Mouse (Mus musculus): Measurements from ENCODE around the gene Inhbc. TPM values are rescaled to one million over a fixed set of nuclear protein-coding genes. Genes with fewer than 3 reads are reported as not detected.

Gene Inhbc
- not detected for total RNA-seq (2021)
- long read RNA-seq, experiment 1, result 0 reads
- long read RNA-seq, experiment 2, result 0 reads

GRCm38 (mm10) chr10:127369834-127370820 lies at the start of gene Inhbc:
TSS of gene Inhbc (minus strand) at chr10:127370431.
- DNase-seq (ENCODE audit: low spot score in 2 of 2), result no peak

GRCm38 (mm10) chr10:127414141-127414540 lies 43.9 kb upstream of the Inhbc start:
- DNase-seq (ENCODE audit: low spot score in 2 of 2), result no peak

GRCm38 (mm10) chr10:127413585-127413984 lies 43.4 kb upstream of the Inhbc start:
- no peak for DNase-seq (ENCODE audit: low spot score in 2 of 2)

GRCm38 (mm10) chr10:127412776-127413175 lies 42.5 kb upstream of the Inhbc start:
- no peak for DNase-seq (ENCODE audit: low spot score in 2 of 2)

GRCm38 (mm10) chr10:127412101-127412500 lies 41.9 kb upstream of the Inhbc start:
- DNase-seq (ENCODE audit: low spot score in 2 of 2), result no peak

GRCm38 (mm10) chr10:127407391-127407790 lies 37.2 kb upstream of the Inhbc start:
- no peak for DNase-seq (ENCODE audit: low spot score in 2 of 2)

GRCm38 (mm10) chr10:127404701-127405100 lies 34.5 kb upstream of the Inhbc start:
- no peak for DNase-seq (ENCODE audit: low spot score in 2 of 2)

GRCm38 (mm10) chr10:127391774-127392173 lies 21.5 kb upstream of the Inhbc start:
- DNase-seq (ENCODE audit: low spot score in 2 of 2), result no peak

- DNase-seq (ENCODE audit: low spot score in 2 of 2), result no peak
These were observed 11.5 kb upstream of the Inhbc start for GRCm38 (mm10) chr10:127381743-127382134.

- DNase-seq (ENCODE audit: low spot score in 2 of 2), result peak; percentile 30 to 42
These were observed 10.8 kb upstream of the Inhbc start for GRCm38 (mm10) chr10:127380767-127381742.

GRCm38 (mm10) chr10:127380251-127380691 lies 10.0 kb upstream of the Inhbc start, which contains the start of gene R3hdm2:
TSS of gene R3hdm2 (plus strand) at chr10:127380327.
- peak; percentile 85 to 93 for DNase-seq (ENCODE audit: low spot score in 2 of 2)

GRCm38 (mm10) chr10:127379654-127380053 lies 9.4 kb upstream of the Inhbc start:
- DNase-seq (ENCODE audit: low spot score in 2 of 2), result no peak

- no peak for DNase-seq (ENCODE audit: low spot score in 2 of 2)
These were observed 7.5 kb upstream of the Inhbc start for GRCm38 (mm10) chr10:127377700-127378099.

GRCm38 (mm10) chr10:127371023-127371422 lies 792 bp upstream of the Inhbc start:
- DNase-seq (ENCODE audit: low spot score in 2 of 2), result no peak

GRCm38 (mm10) chr10:127368273-127368672 lies 2.0 kb downstream of the Inhbc start:
- no peak for DNase-seq (ENCODE audit: low spot score in 2 of 2)

GRCm38 (mm10) chr10:127367116-127367515 lies 3.1 kb downstream of the Inhbc start:
- DNase-seq (ENCODE audit: low spot score in 2 of 2), result no peak

GRCm38 (mm10) chr10:127360714-127361113 lies 9.5 kb downstream of the Inhbc start:
- no peak for DNase-seq (ENCODE audit: low spot score in 2 of 2)

GRCm38 (mm10) chr10:127355336-127355735 lies 14.9 kb downstream of the Inhbc start:
- no peak for DNase-seq (ENCODE audit: low spot score in 2 of 2)

GRCm38 (mm10) chr10:127353909-127354895 lies 16.0 kb downstream of the Inhbc start, which contains the start of gene Inhbe:
TSS of gene Inhbe (minus strand) at chr10:127354411.
- peak; percentile 69 to 85 for DNase-seq (ENCODE audit: low spot score in 2 of 2)

GRCm38 (mm10) chr10:127352766-127353165 lies 17.5 kb downstream of the Inhbc start:
- no peak for DNase-seq (ENCODE audit: low spot score in 2 of 2)
